Mouse (Mus musculus) cerebellum, adult 2 months (tissue): ENCODE data around the gene Mfap5. TPM values are rescaled to one million over a fixed set of nuclear protein-coding genes. Genes with fewer than 3 reads are reported as not detected.
"Not testable (repeated sequence)": the region's sequence is repeated elsewhere in the genome, so short reads cannot be mapped to it uniquely, and the experiment has no call there.

Experiments used
- DNase-seq, 2 experiments: peaks; one replicate each; pipeline ENCODE4 v3.0.0; 2021
- H3K27ac ChIP-seq: fragments of 200-500 bp; 2 replicates; pipeline ENCODE4 v1.5.1; 2012; ENCODE audit warnings: low read length, control low read depth, inconsistent platforms; ENCODE audit not compliant: insufficient read depth
- H3K27me3 ChIP-seq: fragments of 200-500 bp; 2 replicates; pipeline ENCODE4 v1.6.1; 2012; ENCODE audit warnings: inconsistent platforms, mild to moderate bottlenecking, low read length, moderate library complexity; ENCODE audit not compliant: control insufficient read depth, insufficient read depth
- H3K4me1 ChIP-seq: fragments of 200-500 bp; 2 replicates; pipeline ENCODE4 v1.6.1; 2011; ENCODE audit warnings: low read length; ENCODE audit not compliant: control insufficient read depth, insufficient read depth
- H3K4me3 ChIP-seq: fragments of 200-500 bp; replicated peaks from 2 replicates; pipeline ENCODE3; 2011; ENCODE audit warnings: mild to moderate bottlenecking, low read depth, low read length, control low read depth; ENCODE audit not compliant: insufficient read depth
- CTCF ChIP-seq: fragments of 200-500 bp; IDR thresholded peaks from 2 replicates; pipeline ENCODE4 v1.5.1; 2011; ENCODE audit warnings: low read depth, mild to moderate bottlenecking, control low read depth, low read length, moderate library complexity, borderline replicate concordance; ENCODE audit not compliant: insufficient read depth
- POLR2A ChIP-seq: fragments of 200-500 bp; IDR thresholded peaks from 2 replicates; pipeline ENCODE4 v1.6.1; 2011; ENCODE audit warnings: low read length, control low read depth, borderline replicate concordance; ENCODE audit not compliant: insufficient read depth
- WGBS: fragments of 180-500 bp; shearing (Covaris S2); methylation state at CpG from one replicate; pipeline ENCODE4 v1.1.7; 2018; 5-methylcytosine and 5-hydroxymethylcytosine counted together
- polyA plus RNA-seq: library from polyadenylated mRNA; depleted of rRNA; stranded (reverse); fragments of >200 nt; gene quantifications from 2 replicates; pipeline ENCODE4 v1.2.3, GENCODE M21; 2012

Gene Mfap5
- polyA plus RNA-seq, 1 experiment: 0.59 TPM

DNA sequence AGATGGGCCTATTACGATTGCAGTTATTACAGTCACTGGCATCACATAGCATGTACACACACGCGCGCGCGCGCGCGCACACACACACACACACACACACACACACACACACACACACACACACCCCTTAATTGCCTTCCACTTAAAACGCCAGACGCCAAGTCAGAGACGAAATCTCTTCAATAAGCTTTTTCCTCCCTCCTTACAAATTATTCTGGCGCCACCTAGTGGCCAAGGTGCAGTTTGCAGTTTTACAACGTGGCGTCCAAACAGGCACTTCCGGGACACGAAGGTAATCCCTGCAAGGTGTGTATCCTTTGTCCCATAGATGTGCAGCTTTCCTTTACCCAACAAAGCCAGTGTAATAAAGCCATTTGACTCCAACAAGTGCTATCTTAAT lies 54.8 kb downstream of the Mfap5 start:
- no peaks in the 10 kb centered on the region for H3K4me1 ChIP-seq
- H3K4me3 ChIP-seq: no peak overlapping the region
- H3K27ac ChIP-seq: no peak overlapping the region
- TF ChIP-seq POLR2A: no peak
- TF ChIP-seq CTCF: peak; percentile 73
- WGBS: 12% methylated on average over 17 of the region's 17 CpGs
- H3K27me3 ChIP-seq: no peaks in the 10 kb centered on the region
- DNase-seq: peak; percentile 32 to 62

DNA sequence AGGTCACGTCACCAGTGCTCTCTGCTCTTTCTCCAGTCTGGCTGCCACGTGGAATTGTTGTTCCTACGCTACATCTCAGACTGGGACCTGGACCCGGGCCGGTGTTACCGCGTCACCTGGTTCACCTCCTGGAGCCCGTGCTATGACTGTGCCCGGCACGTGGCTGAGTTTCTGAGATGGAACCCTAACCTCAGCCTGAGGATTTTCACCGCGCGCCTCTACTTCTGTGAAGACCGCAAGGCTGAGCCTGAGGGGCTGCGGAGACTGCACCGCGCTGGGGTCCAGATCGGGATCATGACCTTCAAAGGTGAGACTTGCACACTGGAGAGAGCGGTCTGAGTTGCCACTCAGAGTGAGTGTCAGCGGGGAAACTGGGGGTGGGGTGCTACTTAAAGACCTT lies 55.4 kb downstream of the Mfap5 start:
- TF ChIP-seq POLR2A (no peak), CTCF (no peak)
- Histone ChIP-seq H3K4me3 (no peak overlapping the region), H3K27ac (no peak overlapping the region), H3K27me3 (no peaks in the 10 kb centered on the region), H3K4me1 (no peaks in the 10 kb centered on the region)
- 87% methylated on average over 20 of the region's 20 CpGs for WGBS
- no peak for DNase-seq

DNA sequence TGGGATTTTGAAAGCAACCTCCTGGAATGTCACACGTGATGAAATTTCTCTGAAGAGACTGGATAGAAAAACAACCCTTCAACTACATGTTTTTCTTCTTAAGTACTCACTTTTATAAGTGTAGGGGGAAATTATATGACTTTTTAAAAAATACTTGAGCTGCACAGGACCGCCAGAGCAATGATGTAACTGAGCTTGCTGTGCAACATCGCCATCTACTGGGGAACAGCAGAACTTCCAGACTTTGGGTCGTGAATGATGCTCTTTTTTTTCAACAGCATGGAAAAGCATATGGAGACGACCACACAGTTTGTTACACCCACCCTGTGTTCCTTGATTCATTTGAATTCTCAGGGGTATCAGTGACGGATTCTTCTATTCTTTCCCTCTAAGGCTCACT lies 56.8 kb downstream of the Mfap5 start:
- Histone ChIP-seq H3K27ac (no peak overlapping the region), H3K27me3 (no peaks in the 10 kb centered on the region), H3K4me3 (no peak overlapping the region), H3K4me1 (no peaks in the 10 kb centered on the region)
- no peak for TF ChIP-seq POLR2A
- TF ChIP-seq CTCF: peak; percentile 73; the same call in 1 of the 2 replicates
- DNase-seq: peak; percentile 32 to 42
- 3% methylated on average over 6 of the region's 6 CpGs for WGBS

DNA sequence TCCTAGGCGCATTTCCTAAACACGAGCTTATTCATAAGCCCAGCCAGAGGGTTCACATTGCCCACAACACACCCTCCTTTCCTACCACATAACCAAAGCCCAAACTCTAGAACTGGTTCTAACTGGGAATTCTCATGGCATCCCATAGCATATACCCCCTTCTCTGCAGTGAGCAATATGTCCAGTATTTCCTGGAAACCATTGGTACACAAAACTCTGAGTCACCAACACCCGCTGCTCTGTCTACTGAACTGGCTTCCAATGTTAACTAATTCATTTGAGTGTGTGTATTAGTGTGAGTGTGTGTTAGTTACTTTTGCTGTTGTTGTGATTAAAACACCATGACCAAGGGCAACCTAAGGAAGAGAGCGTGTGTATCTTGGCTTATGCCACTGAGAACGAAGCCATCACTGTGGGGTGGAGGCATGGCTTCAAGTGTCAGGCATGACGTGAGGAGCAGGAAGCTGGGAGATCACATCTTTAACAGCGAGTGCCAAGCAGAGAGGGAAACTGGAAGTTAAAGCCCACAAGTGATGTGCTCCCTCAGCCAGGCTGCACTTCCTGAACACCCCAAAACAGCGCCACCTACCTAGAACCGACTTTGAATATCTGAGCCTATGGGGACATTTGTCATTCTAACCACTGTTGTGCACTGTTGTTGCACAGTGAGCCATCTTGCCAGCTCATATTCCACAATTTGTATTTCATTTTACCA lies 59.6 kb downstream of the Mfap5 start:
- Histone ChIP-seq H3K27ac (no peak overlapping the region), H3K4me3 (no peak overlapping the region), H3K27me3 (no peaks in the 10 kb centered on the region), H3K4me1 (no peaks in the 10 kb centered on the region)
- no peak for DNase-seq
- TF ChIP-seq CTCF (no peak), POLR2A (no peak)
- WGBS: 79% methylated on average over 9 of the region's 9 CpGs

DNA sequence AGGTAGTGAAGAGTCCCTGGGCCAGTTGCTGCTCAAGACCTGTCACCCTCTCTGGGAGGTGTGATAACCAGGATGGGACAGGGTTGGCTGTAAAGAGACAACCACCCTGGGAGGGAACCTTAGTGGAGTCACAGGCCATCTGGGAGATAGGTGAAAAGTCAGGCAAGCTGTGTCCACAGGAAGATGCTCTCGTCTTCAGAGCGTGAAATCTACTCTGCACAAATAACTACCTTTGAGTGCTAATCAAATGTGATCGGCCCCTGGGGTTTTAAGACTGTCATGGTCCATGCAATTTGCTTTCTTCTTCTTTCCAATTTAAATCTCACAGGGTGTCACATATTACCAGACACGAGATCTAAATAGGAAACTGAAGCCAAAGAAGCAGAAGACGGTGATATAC lies 63.5 kb downstream of the Mfap5 start:
- Histone ChIP-seq H3K4me1 (no peaks in the 10 kb centered on the region), H3K4me3 (no peak overlapping the region), H3K27me3 (no peaks in the 10 kb centered on the region), H3K27ac (no peak overlapping the region)
- WGBS: 32% methylated on average over 5 of the region's 5 CpGs
- DNase-seq: no peak
- TF ChIP-seq POLR2A (no peak), CTCF (no peak)

DNA sequence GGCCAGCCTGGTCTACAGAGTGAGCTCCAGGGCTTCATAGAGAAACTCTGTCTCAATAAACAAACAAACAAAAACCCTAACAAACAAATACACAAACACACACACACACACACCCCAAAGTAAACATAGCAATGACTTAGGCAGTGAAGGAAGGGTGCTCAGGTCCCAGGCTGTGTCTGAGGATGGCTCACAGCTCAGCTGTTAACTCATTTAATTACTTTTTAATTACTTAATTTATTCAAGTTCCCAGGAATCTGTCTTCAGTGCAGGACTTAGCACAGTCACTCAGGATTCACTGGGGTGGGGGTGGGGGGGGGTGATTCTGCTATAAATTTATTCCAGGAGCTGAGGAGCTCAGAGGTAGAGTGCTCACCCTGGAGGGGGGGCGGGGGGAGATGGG lies 64.1 kb downstream of the Mfap5 start:
- no peaks in the 10 kb centered on the region for H3K27me3 ChIP-seq
- TF ChIP-seq POLR2A (no peak), CTCF (no peak)
- DNase-seq: no peak
- H3K27ac ChIP-seq: no peak overlapping the region
- 91% methylated on average over 1 of the region's 1 CpGs for WGBS
- no peaks in the 10 kb centered on the region for H3K4me1 ChIP-seq
- H3K4me3 ChIP-seq: no peak overlapping the region

DNA sequence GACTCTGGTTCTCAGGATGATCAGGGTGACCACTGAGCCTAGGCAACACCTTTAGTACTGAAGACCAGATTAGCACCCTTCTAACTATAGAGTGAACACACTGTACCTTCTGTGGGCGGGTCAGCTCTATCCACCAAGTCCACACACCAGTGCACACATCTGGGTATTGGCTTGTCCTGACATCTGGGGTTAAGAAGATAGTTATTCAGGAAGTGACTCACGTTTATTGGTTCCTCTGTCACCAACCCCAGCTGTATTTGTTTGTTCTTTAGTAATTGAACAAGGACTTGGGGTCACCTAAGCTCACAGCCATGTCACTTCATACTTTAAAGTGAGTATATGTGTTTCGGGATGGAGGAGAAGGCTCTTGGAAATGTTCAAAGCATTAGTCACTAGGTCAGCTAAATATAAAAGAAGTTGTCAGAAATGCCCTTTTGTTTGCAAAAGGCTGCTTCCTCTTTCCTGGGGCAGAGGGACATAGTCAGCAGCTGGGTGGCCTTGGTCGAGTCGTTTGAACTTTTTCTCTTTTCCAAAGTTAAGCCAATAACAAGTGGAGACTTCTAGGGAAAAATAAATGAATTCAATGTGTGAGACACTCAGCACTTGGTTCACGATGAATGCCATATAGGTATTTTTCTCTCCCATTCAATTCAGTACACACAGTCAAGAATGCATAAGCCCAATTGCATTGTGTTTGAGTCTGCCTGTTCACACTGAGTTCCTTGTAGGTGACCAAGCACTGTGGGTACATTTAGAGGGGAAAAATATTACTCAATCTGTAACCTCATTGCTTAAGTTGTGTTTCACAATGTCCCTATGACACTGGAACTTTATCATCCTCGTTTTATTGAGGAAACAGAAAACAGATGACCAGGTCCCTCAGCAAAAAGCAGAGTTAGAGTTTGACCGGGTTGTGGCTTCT lies 65.3 kb downstream of the Mfap5 start:
- no peaks in the 10 kb centered on the region for H3K27me3 ChIP-seq
- DNase-seq: no peak
- no peak overlapping the region for H3K27ac ChIP-seq
- no peak overlapping the region for H3K4me3 ChIP-seq
- WGBS: 73% methylated on average over 8 of the region's 8 CpGs
- H3K4me1 ChIP-seq: no peaks in the 10 kb centered on the region
- no peak for TF ChIP-seq CTCF
- no peak for TF ChIP-seq POLR2A

DNA sequence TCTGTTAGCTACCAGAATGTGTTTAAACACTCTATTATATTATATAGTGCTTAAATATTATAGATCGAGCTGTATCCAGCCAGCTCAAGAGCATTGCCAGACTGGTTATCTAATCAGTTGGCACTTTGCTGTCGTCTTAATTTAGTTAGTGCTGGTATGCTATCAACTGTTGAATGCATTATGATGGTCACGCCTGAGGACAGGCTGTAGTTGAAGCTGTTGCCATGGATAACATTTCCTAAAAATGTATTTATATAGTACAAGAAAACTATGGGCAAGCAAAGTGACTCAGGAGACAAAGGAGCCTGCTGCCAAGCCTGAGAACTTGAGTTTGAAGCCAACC lies 65.9 kb downstream of the Mfap5 start:
- WGBS: 64% methylated on average over 3 of the region's 3 CpGs
- no peak overlapping the region for H3K27ac ChIP-seq
- TF ChIP-seq CTCF: no peak
- no peak for TF ChIP-seq POLR2A
- H3K27me3 ChIP-seq: no peaks in the 10 kb centered on the region
- DNase-seq: no peak
- H3K4me1 ChIP-seq: no peaks in the 10 kb centered on the region
- no peak overlapping the region for H3K4me3 ChIP-seq

DNA sequence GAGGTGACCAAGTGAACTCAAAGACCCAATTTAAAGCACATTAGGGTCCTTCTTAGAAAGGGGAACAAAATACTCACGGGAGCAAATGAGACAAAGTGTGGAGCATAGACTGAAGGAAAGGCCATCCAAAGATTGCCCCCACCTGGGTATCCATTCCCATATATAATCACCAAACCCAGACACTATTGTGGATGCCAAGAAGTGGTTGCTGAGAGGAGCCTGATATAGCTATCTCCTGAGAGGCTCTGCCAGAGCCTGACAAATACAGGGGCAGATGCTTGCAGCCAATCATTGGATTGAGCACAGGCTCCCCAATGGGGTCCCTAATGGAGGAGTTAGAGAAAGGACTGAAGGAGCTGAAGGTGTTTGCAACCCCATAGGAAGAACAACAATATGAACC lies 69.4 kb downstream of the Mfap5 start:
- not testable (repeated sequence) for H3K27ac ChIP-seq, DNase-seq, H3K4me1 ChIP-seq, H3K4me3 ChIP-seq, H3K27me3 ChIP-seq
- WGBS: 88% methylated on average over 1 of the region's 1 CpGs
